34 mouse cellular contexts compared by ENCODE assay signal in genomic region chr6:85581688-85582087, GRCm38 (mm10).
"Had no signal": no experiment of that assay in that cellular context is flagged by ENCODE, and none has a peak within 500 bp of the region (broad histone marks: within the 10 kb centered on the region; RNA-seq: fewer than 3 reads in every experiment).

No protein-coding gene starts in this region.

- H3K4me3 ChIP-seq: heart, embryonic 13.5 days; heart, embryonic 15.5 days; hindbrain, embryonic 10.5 days; hindbrain, embryonic 12.5 days; hindbrain, embryonic 13.5 days; hindbrain, embryonic 15.5 days; intestine, embryonic 15.5 days; kidney, embryonic 15.5 days; layer of hippocampus, adult 2 months; left cerebral cortex, adult 2 months had no signal

- H3K36me3 ChIP-seq: heart, embryonic 13.5 days; heart, embryonic 15.5 days; hindbrain, embryonic 10.5 days; hindbrain, embryonic 12.5 days; hindbrain, embryonic 13.5 days; hindbrain, embryonic 15.5 days; intestine, embryonic 15.5 days; kidney, embryonic 15.5 days had no signal

- ATAC-seq: hindbrain, embryonic 16.5 days; hindbrain, postnatal 0 days; inflammation-experienced regulatory T-cells, adult 6 months; intestine, embryonic 15.5 days; intestine, embryonic 16.5 days; intestine, postnatal 0 days had no signal

- H3K9me3 ChIP-seq: heart, embryonic 13.5 days; heart, embryonic 15.5 days; hindbrain, embryonic 10.5 days; hindbrain, embryonic 12.5 days; hindbrain, embryonic 13.5 days; hindbrain, embryonic 15.5 days; intestine, embryonic 15.5 days; kidney, embryonic 15.5 days had no signal

- H3K4me1 ChIP-seq: heart, embryonic 13.5 days; heart, embryonic 15.5 days; hindbrain, embryonic 10.5 days; hindbrain, embryonic 12.5 days; hindbrain, embryonic 13.5 days; hindbrain, embryonic 15.5 days; intestine, embryonic 15.5 days; kidney, embryonic 15.5 days had no signal

- H3K4me2 ChIP-seq: heart, embryonic 11.5 days; heart, embryonic 13.5 days; heart, embryonic 15.5 days; hindbrain, embryonic 12.5 days; hindbrain, embryonic 13.5 days; hindbrain, embryonic 14.5 days; hindbrain, embryonic 15.5 days; intestine, embryonic 15.5 days; kidney, embryonic 15.5 days had no signal

- H3K27ac ChIP-seq: heart, embryonic 13.5 days; heart, embryonic 15.5 days; hindbrain, embryonic 10.5 days; hindbrain, embryonic 12.5 days; hindbrain, embryonic 13.5 days; hindbrain, embryonic 14.5 days; hindbrain, embryonic 15.5 days; hindbrain, postnatal 0 days; intestine, embryonic 15.5 days; kidney, embryonic 15.5 days; kidney, postnatal 0 days; layer of hippocampus, adult 2 months; left cerebral cortex, adult 2 months had no signal

- DNase-seq: heart, postnatal 10 days; heart, postnatal 14 days; heart, postnatal 36 days; heart, postnatal 4 days; kidney, adult 11 months; kidney, adult 18-20 months; kidney, adult 2 months; kidney, adult 8-10 months; kidney, adult 9 months; kidney, postnatal 10 days; kidney, postnatal 14 days; kidney, postnatal 25 days; kidney, postnatal 36 days; kidney, postnatal 4 days; layer of hippocampus, adult 9-11 months; layer of hippocampus, postnatal 36 days had no signal

- H3K27me3 ChIP-seq: heart, embryonic 15.5 days; hindbrain, embryonic 12.5 days; hindbrain, embryonic 13.5 days; hindbrain, embryonic 15.5 days; intestine, embryonic 15.5 days; kidney, embryonic 15.5 days had no signal

- H3K9ac ChIP-seq: heart, embryonic 13.5 days; heart, embryonic 15.5 days; hindbrain, embryonic 12.5 days; hindbrain, embryonic 13.5 days; hindbrain, embryonic 14.5 days; hindbrain, embryonic 15.5 days; intestine, embryonic 15.5 days; kidney, embryonic 15.5 days had no signal
